Mouse (Mus musculus) neural tube, embryonic 11.5 days (tissue): ENCODE data around the gene Sptbn4. TPM values are rescaled to one million over a fixed set of nuclear protein-coding genes. Genes with fewer than 3 reads are reported as not detected.
A peak's percentile ranks its signal among the peaks of the same experiment; 100 is the strongest.

Experiments
- ATAC-seq: fragments of 200-750 bp; cut with Nextera tagmentation; 2 replicates; pipeline ENCODE4 v1.8.0; 2017; ENCODE audit warnings: moderate number of reproducible peaks, mild to moderate bottlenecking, moderate TSS enrichment, moderate library complexity; ENCODE audit not compliant: insufficient read depth, low FRiP score, low TSS enrichment
- DNase-seq: peaks from one replicate; pipeline ENCODE4 v3.0.0-alpha.2; 2015; ENCODE audit warnings: low spot score
- H3K27ac ChIP-seq: fragments of 300-500 bp; sonication (generic); 2 replicates; pipeline ENCODE4 v1.5.1; 2014; ENCODE audit warnings: low read depth, mild to moderate bottlenecking, low read length
- H3K27me3 ChIP-seq: fragments of 300-500 bp; sonication (generic); 2 replicates; pipeline ENCODE4 v1.6.1; 2014; ENCODE audit warnings: mild to moderate bottlenecking, low read length, mixed read lengths; ENCODE audit not compliant: control insufficient read depth, insufficient read depth
- H3K36me3 ChIP-seq: fragments of 300-500 bp; sonication (generic); 2 replicates; pipeline ENCODE4 v1.6.1; 2014; ENCODE audit warnings: mild to moderate bottlenecking, low read length, moderate library complexity, mixed read lengths; ENCODE audit not compliant: control insufficient read depth, insufficient read depth
- H3K4me1 ChIP-seq: fragments of 300-500 bp; sonication (generic); 2 replicates; pipeline ENCODE4 v1.6.1; 2014; ENCODE audit warnings: low read length, mixed read lengths; ENCODE audit not compliant: control insufficient read depth, insufficient read depth
- H3K4me2 ChIP-seq: fragments of 300-500 bp; sonication (generic); 2 replicates; pipeline ENCODE4 v1.6.1; 2014; ENCODE audit warnings: low read depth, mild to moderate bottlenecking, moderate library complexity
- H3K4me3 ChIP-seq: fragments of 300-500 bp; sonication (generic); 2 replicates; pipeline ENCODE4 v1.5.1; 2014; ENCODE audit warnings: low read depth, low read length
- H3K9ac ChIP-seq: fragments of 300-500 bp; sonication (generic); 2 replicates; pipeline ENCODE4 v1.6.1; 2014; ENCODE audit warnings: mild to moderate bottlenecking, low read length
- H3K9me3 ChIP-seq: fragments of 300-500 bp; sonication (generic); 2 replicates; pipeline ENCODE4 v1.6.1; 2016; ENCODE audit warnings: low read length; ENCODE audit not compliant: control insufficient read depth
- WGBS: fragments of 180-500 bp; shearing (Covaris S2); extraction: QIAGEN DNeasy Blood & Tissue Kit; methylation state at CpG from one replicate; pipeline ENCODE4 v1.1.7; 2014; 5-methylcytosine and 5-hydroxymethylcytosine counted together
- polyA plus RNA-seq: library from polyadenylated mRNA; unstranded; fragments of >200 nt; fragmentation: Nextera tagmentation; extraction: Ambion mirVana; gene quantifications from 2 replicates; pipeline ENCODE4 v1.2.1, GENCODE M21; 2014

Sptbn4 gene
- polyA plus RNA-seq, 1 experiment from 2014 or later = 0.34 TPM

DNA sequence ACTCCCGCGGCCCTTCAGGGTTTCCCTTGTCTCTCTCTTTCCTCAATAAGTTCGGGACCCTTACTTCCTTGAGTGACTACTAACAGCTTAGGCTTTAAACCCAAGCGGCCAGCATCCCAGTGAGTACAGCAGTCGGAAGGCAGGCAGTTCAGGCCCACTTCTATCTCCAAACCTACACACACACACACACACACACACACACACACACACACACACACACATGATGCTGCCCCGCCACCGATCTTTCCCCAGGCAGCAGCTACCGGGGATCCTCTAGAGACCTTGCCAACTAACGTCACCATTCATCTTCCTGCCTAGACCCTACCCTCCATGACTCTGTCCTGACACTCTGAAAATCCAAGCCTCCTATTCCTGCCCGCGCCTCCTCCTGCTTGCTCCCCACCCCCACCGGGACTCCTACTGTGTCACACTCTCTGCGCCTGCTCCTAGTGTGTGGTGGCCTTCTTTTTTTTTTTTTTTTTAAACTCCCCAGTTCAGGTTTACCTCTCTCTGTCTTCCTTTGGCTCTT lies 40.3 kb upstream of the Sptbn4 start:
- H3K36me3 ChIP-seq = no peaks in the 10 kb centered on the region
- H3K4me2 ChIP-seq = peak overlapping the region; percentile 41
- 1% methylated on average over 13 of the region's 13 CpGs for WGBS
- H3K4me3 ChIP-seq = peak overlapping the region; percentile 66
- DNase-seq (no peak), ATAC-seq (no peak)
- peaks cover 4% of the 10 kb centered on the region; the same call in 1 of the 2 replicates for H3K4me1 ChIP-seq
- H3K9me3 ChIP-seq = no peaks in the 10 kb centered on the region
- H3K9ac ChIP-seq = peak overlapping the region; percentile 74
- no peaks in the 10 kb centered on the region for H3K27me3 ChIP-seq
- peak overlapping the region; percentile 71; the same call in 1 of the 2 replicates for H3K27ac ChIP-seq

DNA sequence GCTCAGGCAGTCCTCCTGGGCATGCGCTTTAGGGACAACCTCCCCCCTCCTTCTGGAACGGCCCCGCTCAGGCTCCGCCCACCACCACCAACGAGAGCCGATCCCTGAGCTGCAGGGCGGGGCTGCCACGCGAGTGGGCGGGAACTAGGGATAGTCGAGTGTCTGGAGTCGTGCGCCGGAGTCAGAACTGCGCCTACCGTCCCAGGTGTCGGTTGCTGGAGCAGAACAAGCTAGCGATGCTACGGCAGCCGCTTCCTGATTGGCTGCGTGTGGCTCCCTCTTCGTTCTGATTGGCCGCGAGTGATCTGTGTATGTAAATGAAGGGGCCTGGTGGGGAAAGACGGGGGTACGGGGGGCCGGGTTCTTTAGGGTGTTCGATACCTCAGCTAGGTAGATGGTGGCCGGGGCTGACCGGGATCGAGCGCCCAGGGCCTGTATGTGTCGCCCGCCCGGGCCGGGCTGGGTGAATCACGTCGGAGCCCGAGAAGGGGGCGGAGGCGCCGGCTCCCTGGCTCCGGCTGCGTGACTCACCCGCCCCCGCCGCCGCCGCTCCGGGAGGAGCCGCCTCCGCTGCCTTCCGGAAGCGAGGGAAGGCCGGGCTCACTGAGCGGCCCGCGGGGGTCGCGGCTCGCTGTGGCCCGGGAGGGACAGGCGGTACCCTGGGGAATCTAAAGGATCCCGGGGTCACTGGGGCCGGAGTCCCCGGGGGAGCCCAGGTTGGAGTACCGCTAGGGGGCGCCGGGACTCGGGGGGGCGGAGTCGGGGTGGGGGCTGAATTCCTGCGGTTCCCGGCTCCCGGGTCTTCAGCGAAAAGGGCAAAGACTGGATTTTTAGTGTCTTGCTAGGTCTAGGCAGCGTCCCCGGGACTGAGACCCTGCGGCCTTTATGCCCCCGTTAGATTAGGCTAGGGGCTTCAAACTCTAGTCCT lies 39.5 kb upstream of the Sptbn4 start, which contains the start of gene Sertad1:
TSS of gene Sertad1 (plus strand) at position 141 of the 928 bp plus-strand sequence.
- Histone ChIP-seq H3K4me1 (peaks cover 4% of the 10 kb centered on the region; the same call in 1 of the 2 replicates), H3K36me3 (no peaks in the 10 kb centered on the region), H3K9me3 (no peaks in the 10 kb centered on the region), H3K9ac (peak within 1 kb of the TSS; percentile 74), H3K27me3 (no peaks in the 10 kb centered on the region), H3K4me2 (peak within 1 kb of the TSS; percentile 41), H3K4me3 (peak within 1 kb of the TSS; percentile 66), H3K27ac (peak within 1 kb of the TSS; percentile 71)
- under 1% methylated on average over 78 of the region's 80 CpGs for WGBS
- DNase-seq = peak; percentile 100
- peak; percentile 96 for ATAC-seq

DNA sequence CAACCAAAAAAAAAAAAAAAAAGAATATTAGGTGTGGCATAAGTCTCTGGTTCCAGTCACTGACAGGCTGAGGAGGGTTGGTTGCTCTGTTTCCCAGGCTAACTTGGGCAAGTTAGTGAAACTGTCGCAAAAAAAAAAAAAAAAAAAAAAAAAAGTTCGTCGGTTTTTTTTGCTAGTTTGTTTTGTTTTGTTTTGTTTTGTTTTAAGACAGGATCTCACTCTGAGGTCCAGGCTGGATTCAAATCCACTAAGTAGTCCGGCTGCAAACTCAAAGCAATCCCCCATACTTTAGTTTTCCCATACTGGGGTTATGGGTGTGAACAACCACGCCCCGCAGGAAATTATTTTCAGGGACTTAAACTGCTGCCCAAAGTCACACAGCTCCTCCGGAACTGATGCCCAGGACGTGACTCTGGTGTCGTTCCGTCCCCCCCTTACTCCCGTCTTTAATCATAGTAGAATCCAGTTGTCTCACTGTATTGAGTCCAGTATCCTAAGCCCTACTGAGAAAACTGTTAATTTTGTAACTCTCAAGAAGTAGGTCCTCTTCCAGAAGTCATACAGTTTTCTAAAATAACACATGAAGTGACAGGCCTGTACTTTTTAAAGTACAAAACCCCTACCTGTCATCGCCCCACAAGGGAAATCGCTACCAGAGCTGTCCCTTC lies 38.8 kb upstream of the Sptbn4 start:
- Histone ChIP-seq H3K27me3 (no peaks in the 10 kb centered on the region), H3K9ac (no peak overlapping the region), H3K4me3 (peak overlapping the region; percentile 66), H3K36me3 (no peaks in the 10 kb centered on the region), H3K27ac (no peak overlapping the region), H3K9me3 (no peaks in the 10 kb centered on the region), H3K4me2 (peak overlapping the region; percentile 41), H3K4me1 (peaks cover 8% of the 10 kb centered on the region; the same call in 1 of the 2 replicates)
- DNase-seq = no peak
- ATAC-seq = peak; percentile 5; the same call in 1 of the 2 replicates
- WGBS = 6% methylated on average over 13 of the region's 13 CpGs

DNA sequence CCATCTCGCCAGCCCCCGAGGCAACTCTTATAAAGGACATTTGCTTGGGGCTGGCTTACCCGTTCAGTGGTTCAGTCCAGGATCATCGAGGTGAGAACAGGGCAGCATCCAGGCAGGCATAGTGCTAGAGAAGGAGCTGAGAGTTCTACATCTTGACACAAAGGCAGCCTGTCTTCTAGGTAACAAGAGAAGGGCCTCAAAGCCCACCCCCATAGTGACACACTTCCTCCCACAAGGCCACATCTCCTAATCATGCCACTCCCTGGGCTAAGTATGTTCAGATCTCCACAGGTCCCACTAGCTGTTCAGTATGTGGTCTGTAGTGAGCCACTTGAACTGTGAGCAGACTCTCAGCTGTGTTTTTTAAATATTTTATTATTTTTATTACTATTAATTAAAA lies 36.4 kb upstream of the Sptbn4 start:
- Histone ChIP-seq H3K27ac (no peak overlapping the region), H3K4me1 (0 out of 2 replicates have a peak, but pooled peaks cover 4% of the 10 kb centered on the region), H3K36me3 (no peaks in the 10 kb centered on the region), H3K27me3 (no peaks in the 10 kb centered on the region), H3K9ac (no peak overlapping the region), H3K4me2 (no peak overlapping the region), H3K4me3 (no peak overlapping the region), H3K9me3 (no peaks in the 10 kb centered on the region)
- 92% methylated on average over 4 of the region's 4 CpGs for WGBS
- ATAC-seq (no peak), DNase-seq (no peak)

DNA sequence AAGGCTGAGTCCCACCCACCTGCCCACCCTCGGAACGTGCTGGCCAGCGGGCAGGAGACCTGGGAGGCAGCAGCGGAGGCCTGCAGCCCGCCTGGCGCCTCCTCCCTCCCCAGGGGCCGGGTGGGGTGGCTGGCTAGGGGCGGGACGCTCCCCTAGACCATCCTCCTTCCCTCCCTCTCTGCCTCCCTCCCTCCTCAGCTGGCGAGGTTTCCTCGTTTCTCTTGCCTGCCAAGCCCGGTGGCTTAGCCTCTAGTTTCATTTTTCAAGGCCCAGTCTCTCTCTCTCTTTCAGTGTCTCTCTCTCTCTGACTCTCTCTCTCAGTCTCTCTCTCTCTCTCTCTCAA lies 34.1 kb upstream of the Sptbn4 start:
- H3K9ac ChIP-seq = peak overlapping the region; percentile 53
- no peaks in the 10 kb centered on the region for H3K27me3 ChIP-seq
- H3K27ac ChIP-seq = peak overlapping the region; percentile 11; the same call in 1 of the 2 replicates
- peak overlapping the region; percentile 17 for H3K4me3 ChIP-seq
- ATAC-seq (peak; percentile 42; the same call in 1 of the 2 replicates), DNase-seq (peak; percentile 77)
- peak overlapping the region; percentile 43 for H3K4me2 ChIP-seq
- H3K9me3 ChIP-seq = no peaks in the 10 kb centered on the region
- 0 out of 2 replicates have a peak, but pooled peaks cover 4% of the 10 kb centered on the region for H3K4me1 ChIP-seq
- no peaks in the 10 kb centered on the region for H3K36me3 ChIP-seq
- 0% methylated on average over 9 of the region's 12 CpGs for WGBS

DNA sequence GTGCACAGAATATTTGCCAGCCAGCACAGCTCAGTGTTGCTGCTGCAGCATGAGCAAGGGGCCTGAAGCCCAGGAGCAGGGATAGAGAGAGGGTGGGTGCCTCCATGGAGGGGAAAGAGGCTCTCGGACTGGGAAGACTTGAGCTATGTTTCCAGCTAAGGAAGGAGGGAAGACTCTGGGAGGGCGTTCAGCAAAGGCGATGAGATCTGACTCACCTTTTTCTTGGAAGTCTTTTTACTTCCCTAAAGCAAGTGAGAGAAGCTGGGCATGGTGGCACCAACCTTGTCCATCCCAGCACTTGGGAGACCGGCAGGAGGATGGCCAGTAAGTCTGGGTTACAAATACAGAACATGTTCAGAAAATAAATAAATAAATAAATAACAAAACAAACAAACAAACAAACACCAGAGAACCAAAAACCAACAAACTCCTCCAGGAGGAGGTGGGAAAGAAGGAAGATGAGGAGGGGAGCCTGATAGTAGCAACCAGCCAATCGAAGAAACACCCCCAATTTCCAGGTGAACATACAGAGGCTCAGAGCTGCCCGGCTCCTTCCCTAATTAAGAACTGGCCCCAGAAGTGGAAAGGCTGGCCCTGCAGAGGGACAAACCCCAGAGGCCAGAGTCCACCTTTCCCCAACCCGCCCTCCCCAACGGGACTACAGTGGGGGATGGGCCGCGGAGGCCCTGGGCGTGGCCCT lies 33.6 kb upstream of the Sptbn4 start:
- Histone ChIP-seq H3K27ac (peak overlapping the region; percentile 11; the same call in 1 of the 2 replicates), H3K4me1 (0 out of 2 replicates have a peak, but pooled peaks cover 4% of the 10 kb centered on the region), H3K4me2 (peak overlapping the region; percentile 43), H3K36me3 (peaks cover 3% of the 10 kb centered on the region; the same call in 1 of the 2 replicates), H3K9me3 (no peaks in the 10 kb centered on the region), H3K9ac (peak overlapping the region; percentile 53), H3K4me3 (peak overlapping the region; percentile 17), H3K27me3 (no peaks in the 10 kb centered on the region)
- 20% methylated on average over 8 of the region's 11 CpGs for WGBS
- ATAC-seq = no peak
- DNase-seq = no peak

DNA sequence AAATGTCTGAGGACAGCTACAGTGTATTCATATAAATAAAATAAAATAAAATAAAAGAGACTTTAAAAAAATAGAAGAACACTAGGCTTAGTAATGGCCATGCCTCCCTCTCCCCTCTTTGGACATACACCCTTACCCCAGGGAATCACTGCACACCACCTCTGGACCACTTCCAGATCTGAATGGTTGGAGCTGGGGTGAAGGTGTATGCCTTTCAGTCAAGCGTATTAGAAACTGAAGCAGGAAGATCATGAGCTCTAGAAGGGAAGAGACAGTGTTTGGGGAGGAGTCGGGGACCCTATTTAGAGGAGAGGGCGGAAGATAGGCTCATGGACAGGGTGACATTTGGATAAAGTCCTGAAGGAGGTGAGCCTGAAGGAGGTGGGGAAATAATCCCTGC lies 33.0 kb upstream of the Sptbn4 start:
- ATAC-seq (no peak), DNase-seq (no peak)
- Histone ChIP-seq H3K36me3 (peaks cover 3% of the 10 kb centered on the region; the same call in 1 of the 2 replicates), H3K27ac (no peak overlapping the region), H3K27me3 (no peaks in the 10 kb centered on the region), H3K9ac (no peak overlapping the region), H3K4me3 (no peak overlapping the region), H3K4me1 (0 out of 2 replicates have a peak, but pooled peaks cover 4% of the 10 kb centered on the region), H3K4me2 (no peak overlapping the region), H3K9me3 (no peaks in the 10 kb centered on the region)
- 77% methylated on average over 3 of the region's 3 CpGs for WGBS

DNA sequence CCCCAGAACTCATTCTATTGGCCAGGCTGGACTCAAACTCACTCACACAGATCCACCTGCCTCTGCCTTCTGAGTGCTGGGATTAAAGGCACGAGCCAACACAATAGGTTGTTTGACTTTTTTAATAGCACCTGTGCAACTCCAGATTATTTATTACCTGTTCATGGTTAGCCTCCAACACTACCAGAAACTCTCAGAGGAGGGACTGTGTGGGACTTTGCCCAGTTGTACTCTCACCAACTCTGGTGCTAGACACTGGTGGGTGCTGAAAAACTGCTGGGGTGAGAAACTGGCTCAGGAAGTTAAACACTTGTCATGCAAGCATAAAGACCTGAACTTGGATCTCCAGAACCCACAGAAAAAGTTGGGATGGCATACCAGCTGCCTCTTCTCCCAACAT lies 32.3 kb upstream of the Sptbn4 start:
- Histone ChIP-seq H3K4me1 (0 out of 2 replicates have a peak, but pooled peaks cover 4% of the 10 kb centered on the region), H3K27me3 (no peaks in the 10 kb centered on the region), H3K4me3 (no peak overlapping the region), H3K36me3 (peaks cover 3% of the 10 kb centered on the region; the same call in 1 of the 2 replicates), H3K9ac (no peak overlapping the region), H3K4me2 (no peak overlapping the region), H3K9me3 (no peaks in the 10 kb centered on the region), H3K27ac (no peak overlapping the region)
- no peak for ATAC-seq
- DNase-seq = no peak
- WGBS = 67% methylated on average over 1 of the region's 1 CpGs
